Mouse (Mus musculus) CH12F3 (cell line): ENCODE data around the gene Dcun1d5.
"Not testable (repeated sequence)": the region's sequence is repeated elsewhere in the genome, so short reads cannot be mapped to it uniquely, and the experiment has no call there.

Source experiments
- in situ Hi-C: fragments of 300-500 bp; cut with MboI; formaldehyde crosslinking; loops from 2 replicates; pipeline ENCODE4 v1.14.3; 2020; ENCODE audit warnings: low sequenced_read_pairs

Gene Dcun1d5

DNA sequence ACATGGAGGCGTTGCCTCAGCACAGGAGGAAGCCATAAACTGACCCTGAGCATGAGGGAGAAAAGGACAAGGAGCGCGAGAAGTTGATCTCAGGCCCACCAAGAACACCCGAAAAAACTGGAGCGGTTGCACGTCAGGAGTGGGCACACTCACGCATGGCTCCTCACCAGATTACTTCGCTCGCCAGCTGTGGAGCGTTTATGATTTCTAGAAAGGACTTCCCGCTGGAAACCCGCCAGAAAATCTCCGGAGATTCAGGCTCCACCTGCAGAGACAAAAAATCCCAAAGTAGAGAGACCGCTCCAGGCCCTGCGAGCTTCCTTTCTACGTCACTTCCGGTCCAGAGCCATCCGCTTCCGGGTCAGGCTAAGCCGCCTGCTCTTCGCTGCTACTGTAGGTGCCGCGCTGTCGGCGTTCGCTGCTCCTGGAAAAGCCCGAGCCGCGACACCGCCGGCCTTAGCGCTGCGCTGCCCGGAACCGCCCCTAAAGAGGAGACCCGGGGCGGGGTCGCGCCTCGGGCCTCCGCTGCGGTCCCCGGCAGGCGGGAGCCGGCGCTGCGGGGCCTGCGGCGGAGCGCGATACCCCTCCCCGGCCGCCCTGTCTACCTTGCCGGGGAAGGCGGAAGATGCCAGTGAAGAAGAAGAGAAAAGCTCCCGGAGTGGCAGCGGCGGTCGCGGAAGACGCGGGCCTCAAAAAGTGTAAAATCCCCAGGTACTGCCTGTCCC is at the start of gene Dcun1d5, which contains the start of gene Dync2h1:
Dcun1d5 (plus strand) TSS at position 349 of the 725 bp plus-strand sequence.
Dync2h1 (minus strand) TSS at position 275 of the 725 bp plus-strand sequence.
- in situ Hi-C loops, result no loop called here

DNA sequence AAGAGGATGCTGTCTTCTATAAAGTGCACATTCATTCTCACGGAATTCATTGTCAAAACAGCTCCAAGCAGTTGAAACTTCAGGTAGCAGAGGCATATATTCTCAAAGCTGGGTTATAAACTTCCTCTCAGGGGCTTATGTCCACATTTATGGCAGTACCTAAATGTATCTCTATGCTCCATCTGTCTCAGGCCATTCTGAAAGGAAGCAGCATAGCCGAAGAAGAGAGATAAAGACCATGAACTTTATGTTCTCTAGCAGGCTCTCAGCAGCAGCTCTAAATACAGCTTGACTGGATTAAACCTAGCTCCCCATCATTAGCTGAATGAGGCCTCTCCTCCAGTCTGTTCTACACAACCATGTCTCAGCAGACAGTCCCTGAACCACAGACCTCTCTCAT is 29.9 kb upstream of the Dcun1d5 start:
- in situ Hi-C loops, result no loop called here

GRCm38 (mm10) chr9:7158605-7159004 is 25.7 kb upstream of the Dcun1d5 start:
- in situ Hi-C loops, result no loop called here

- in situ Hi-C loops, result no loop called here
Measured at GRCm38 (mm10) chr9:7159718-7160117, 24.6 kb upstream of the Dcun1d5 start.

GRCm38 (mm10) chr9:7160688-7161087 is 23.6 kb upstream of the Dcun1d5 start:
- in situ Hi-C loops, result no loop called here

- in situ Hi-C loops, result no loop called here
Measured at GRCm38 (mm10) chr9:7167339-7167998, 16.9 kb upstream of the Dcun1d5 start.

GRCm38 (mm10) chr9:7173756-7174155 is 10.6 kb upstream of the Dcun1d5 start:
- in situ Hi-C loops, result no loop called here

DNA sequence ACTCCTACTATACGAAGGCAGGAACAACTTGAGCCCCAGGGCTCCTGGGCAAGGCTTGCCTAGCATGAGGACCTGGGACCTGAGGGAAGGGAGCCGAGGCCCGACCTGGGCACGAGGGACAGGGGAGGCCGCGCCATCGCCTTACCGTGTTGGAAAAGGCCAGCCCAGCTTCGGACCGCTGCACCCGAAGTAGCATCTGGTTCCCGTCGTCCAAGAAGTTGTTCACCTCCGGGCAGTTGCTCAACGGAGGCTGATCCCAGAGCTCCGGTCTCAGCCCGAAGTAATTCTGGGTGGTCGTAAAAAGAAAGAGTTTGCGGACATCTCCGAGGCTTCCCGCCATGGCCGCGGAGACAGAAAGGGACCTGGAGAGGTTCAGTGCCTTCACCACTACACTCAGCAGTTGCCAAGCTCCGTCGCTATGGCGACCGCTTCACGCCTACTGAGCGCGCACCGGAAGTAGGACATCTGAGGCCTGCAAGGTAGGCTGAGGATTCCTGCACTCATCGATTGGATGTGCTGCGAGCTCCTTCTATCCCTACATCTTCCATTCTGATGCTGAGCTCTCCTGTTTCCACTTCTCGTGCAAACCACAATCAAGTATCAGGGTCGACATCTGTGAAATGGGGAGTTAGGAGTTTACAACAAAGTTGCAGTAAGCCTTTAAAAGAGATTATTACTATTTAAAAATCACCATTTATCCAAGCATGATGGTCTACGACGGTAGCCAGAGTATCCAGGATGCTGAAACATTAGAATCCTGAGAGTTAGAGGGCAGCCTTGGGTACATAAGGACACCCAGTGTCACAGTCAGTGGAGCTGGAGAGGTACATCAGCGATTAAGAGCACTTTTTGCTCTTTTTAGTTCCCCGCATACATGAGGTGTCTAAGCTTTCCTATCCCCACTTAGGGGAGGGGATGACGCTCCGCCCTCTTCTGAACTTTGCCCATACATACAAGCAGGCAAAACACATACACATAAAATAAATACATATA is 7.4 kb upstream of the Dcun1d5 start:
- in situ Hi-C loops, result no loop called here

- in situ Hi-C loops, result no loop called here
Measured at GRCm38 (mm10) chr9:7184897-7185291, 574 bp downstream of the Dcun1d5 start.

GRCm38 (mm10) chr9:7190694-7191093 is 6.4 kb downstream of the Dcun1d5 start:
- in situ Hi-C loops, result not testable (repeated sequence)

DNA sequence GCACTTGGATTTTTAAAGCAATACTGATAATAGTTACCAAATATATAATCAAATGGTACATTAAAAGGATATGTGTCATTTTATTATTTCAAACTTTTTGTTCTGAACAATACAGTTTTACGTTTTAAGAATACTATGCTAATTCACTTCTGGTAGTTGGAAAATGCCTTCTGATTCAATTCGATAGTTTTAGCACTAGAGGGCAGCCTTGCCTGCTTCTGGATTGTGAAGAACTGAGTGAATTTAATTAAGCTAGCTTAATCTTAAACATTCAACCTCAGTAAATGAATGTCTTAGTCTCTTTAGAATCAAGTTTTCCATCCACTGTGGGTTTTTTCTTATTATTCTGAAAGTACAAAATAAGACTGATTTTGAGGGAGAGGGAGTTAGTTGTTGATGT is 31.9 kb downstream of the Dcun1d5 start:
- in situ Hi-C loops, result no loop called here

GRCm38 (mm10) chr9:7221024-7221423 is 36.7 kb downstream of the Dcun1d5 start:
- in situ Hi-C loops, result no loop called here

- in situ Hi-C loops, result no loop called here
Measured at GRCm38 (mm10) chr9:7221460-7221859, 37.1 kb downstream of the Dcun1d5 start.

- in situ Hi-C loops, result no loop called here
Measured at GRCm38 (mm10) chr9:7238619-7239018, 54.3 kb downstream of the Dcun1d5 start.

DNA sequence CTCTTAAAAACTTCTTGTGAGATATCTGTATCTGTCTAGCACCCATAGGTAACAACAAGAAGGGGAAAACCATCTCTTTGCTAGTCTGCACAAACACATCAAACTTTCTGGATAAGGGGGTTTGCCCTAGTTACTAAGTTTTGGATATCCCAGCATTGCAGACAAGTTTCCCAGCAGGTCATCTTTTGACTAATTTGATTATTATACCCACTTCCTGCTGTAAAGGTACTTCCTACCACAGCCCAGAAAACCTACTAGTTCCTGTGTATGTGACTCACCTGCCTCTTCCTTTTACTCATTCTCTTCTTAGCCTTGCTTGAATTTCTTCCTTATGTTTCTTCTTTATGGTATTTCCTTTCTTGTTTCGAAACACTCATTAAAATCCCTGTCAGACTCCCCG is 55.6 kb downstream of the Dcun1d5 start:
- in situ Hi-C loops, result no loop called here

DNA sequence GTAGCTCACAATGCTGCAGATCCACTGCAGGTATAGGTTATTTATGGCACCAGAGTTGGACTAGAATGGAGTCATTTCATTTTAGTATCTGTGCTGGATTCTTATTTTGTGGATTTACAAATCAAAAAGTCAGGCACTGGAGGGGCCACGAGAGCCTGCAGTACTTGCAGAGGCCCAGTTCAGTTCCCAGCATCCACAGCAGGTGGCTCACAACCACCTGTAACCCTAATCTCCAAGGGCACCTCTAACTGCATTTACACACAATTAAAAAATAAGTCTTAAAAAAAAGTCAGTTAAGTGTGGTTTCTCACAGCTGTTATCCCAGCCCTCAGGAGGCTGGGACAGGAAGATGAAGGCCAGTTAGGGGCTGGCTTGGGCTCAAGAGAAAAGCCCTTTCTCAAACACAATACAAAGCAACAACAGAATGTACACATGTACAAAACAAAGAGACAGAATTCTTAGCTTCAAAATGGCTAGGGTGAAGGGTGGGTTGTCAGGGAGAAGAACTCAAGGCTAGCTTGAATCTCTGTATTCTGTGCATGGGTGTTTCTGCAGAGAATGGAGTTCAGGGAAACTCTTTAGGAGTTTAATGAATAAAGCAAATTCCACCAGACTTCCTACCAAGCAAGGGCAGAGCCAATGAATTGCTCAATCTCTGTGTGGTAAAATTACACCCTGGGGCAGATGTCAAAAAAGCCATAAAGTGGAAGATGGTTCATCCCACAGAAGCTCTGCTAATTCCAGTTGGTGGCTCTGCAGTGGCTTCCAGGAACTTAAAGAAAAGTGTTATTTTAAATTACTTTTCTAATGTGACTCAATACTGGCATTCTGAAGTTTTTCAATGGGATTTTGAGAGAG is 68.7 kb downstream of the Dcun1d5 start:
- in situ Hi-C loops, result no loop called here
